Mouse (Mus musculus): Measurements from ENCODE around the gene I0C0044D17Rik. TPM values are rescaled to one million over a fixed set of nuclear protein-coding genes. Genes with fewer than 3 reads are reported as not detected.

Gene I0C0044D17Rik
- polyA plus RNA-seq, 1 experiment from 2014 or later: not detected

- Histone ChIP-seq H3K36me3 (ENCODE audit: insufficient read depth) (no peaks in the 10 kb centered on the region), H3K9me3 (ENCODE audit: low read depth, low read length) (no peaks in the 10 kb centered on the region), H3K9ac (no peak overlapping the region), H3K27ac (ENCODE audit: low read depth) (no peak overlapping the region; the same call in 1 of the 2 replicates), H3K27me3 (ENCODE audit: insufficient read depth, low read length) (no peaks in the 10 kb centered on the region), H3K4me1 (ENCODE audit: insufficient read depth) (peaks cover 21% of the 10 kb centered on the region), H3K4me2 (no peak overlapping the region), H3K4me3 (ENCODE audit: low read depth, low read length) (no peak overlapping the region)
- ATAC-seq (ENCODE audit: insufficient read depth) (0 out of 2 replicates have a peak, but pooled peaks have one; percentile 21), DNase-seq (peak; percentile 31)
- WGBS: 49% methylated on average over 9 of the region's 9 CpGs
- no peak for TF ChIP-seq CTCF (IDR thresholded peaks at IDR 0.05; ENCODE audit: low read depth)
Observed at GRCm38 (mm10) chr4:98806306-98806705, 17.3 kb downstream of the I0C0044D17Rik start.

- no peak for TF ChIP-seq CTCF (IDR thresholded peaks at IDR 0.05; ENCODE audit: low read depth)
- peak overlapping the region; percentile 54; the same call in 1 of the 2 replicates for H3K27ac ChIP-seq (ENCODE audit: low read depth)
- H3K9ac ChIP-seq: no peak overlapping the region
- DNase-seq (peak; percentile 36), ATAC-seq (ENCODE audit: insufficient read depth) (no peak)
- no peaks in the 10 kb centered on the region for H3K27me3 ChIP-seq (ENCODE audit: insufficient read depth, low read length)
- peaks cover 26% of the 10 kb centered on the region for H3K4me1 ChIP-seq (ENCODE audit: insufficient read depth)
- no peak overlapping the region for H3K4me3 ChIP-seq (ENCODE audit: low read depth, low read length)
- WGBS: 51% methylated on average over 12 of the region's 12 CpGs
- H3K36me3 ChIP-seq (ENCODE audit: insufficient read depth): peaks cover 4% of the 10 kb centered on the region
- H3K4me2 ChIP-seq: no peak overlapping the region
- H3K9me3 ChIP-seq (ENCODE audit: low read depth, low read length): no peaks in the 10 kb centered on the region
Observed at GRCm38 (mm10) chr4:98805291-98806048, 18.2 kb downstream of the I0C0044D17Rik start.

GRCm38 (mm10) chr4:98804476-98805134, 19.0 kb downstream of the I0C0044D17Rik start:
- Histone ChIP-seq H3K27me3 (ENCODE audit: insufficient read depth, low read length) (no peaks in the 10 kb centered on the region), H3K4me2 (no peak overlapping the region), H3K4me1 (ENCODE audit: insufficient read depth) (peaks cover 26% of the 10 kb centered on the region), H3K9me3 (ENCODE audit: low read depth, low read length) (no peaks in the 10 kb centered on the region), H3K4me3 (ENCODE audit: low read depth, low read length) (no peak overlapping the region), H3K36me3 (ENCODE audit: insufficient read depth) (peaks cover 9% of the 10 kb centered on the region), H3K27ac (ENCODE audit: low read depth) (no peak overlapping the region), H3K9ac (no peak overlapping the region)
- no peak for DNase-seq
- no peak for TF ChIP-seq CTCF (IDR thresholded peaks at IDR 0.05; ENCODE audit: low read depth)
- no peak for ATAC-seq (ENCODE audit: insufficient read depth)
- 74% methylated on average over 7 of the region's 7 CpGs for WGBS

DNA sequence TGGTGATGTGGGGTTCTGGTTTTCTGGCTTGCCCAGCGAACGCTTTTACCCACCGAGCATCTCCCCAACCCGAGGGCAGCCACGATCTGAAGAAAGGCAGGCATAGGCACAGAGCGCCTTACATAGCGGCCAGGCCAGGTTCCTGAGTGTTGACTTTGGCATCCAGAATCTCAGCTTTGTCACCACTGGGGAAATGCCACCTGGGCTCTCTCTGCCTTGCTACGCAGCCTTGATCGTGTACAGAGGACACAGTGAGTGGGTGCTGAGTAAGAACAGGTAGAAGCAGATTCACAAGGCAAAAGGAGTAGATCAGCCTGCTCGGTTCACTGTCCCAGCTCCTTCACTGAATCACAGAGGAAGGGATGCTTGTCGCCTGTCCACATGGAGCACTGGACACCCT, 21.9 kb downstream of the I0C0044D17Rik start:
- WGBS: 71% methylated on average over 11 of the region's 11 CpGs
- no peak for TF ChIP-seq CTCF (IDR thresholded peaks at IDR 0.05; ENCODE audit: low read depth)
- Histone ChIP-seq H3K9ac (no peak overlapping the region), H3K4me3 (ENCODE audit: low read depth, low read length) (no peak overlapping the region), H3K27me3 (ENCODE audit: insufficient read depth, low read length) (no peaks in the 10 kb centered on the region), H3K36me3 (ENCODE audit: insufficient read depth) (peaks cover 9% of the 10 kb centered on the region), H3K9me3 (ENCODE audit: low read depth, low read length) (no peaks in the 10 kb centered on the region), H3K27ac (ENCODE audit: low read depth) (no peak overlapping the region; the same call in 1 of the 2 replicates), H3K4me2 (no peak overlapping the region), H3K4me1 (ENCODE audit: insufficient read depth) (peaks cover 30% of the 10 kb centered on the region)
- no peak; the same call in 1 of the 2 replicates for ATAC-seq (ENCODE audit: insufficient read depth)
- peak; percentile 52 for DNase-seq

DNA sequence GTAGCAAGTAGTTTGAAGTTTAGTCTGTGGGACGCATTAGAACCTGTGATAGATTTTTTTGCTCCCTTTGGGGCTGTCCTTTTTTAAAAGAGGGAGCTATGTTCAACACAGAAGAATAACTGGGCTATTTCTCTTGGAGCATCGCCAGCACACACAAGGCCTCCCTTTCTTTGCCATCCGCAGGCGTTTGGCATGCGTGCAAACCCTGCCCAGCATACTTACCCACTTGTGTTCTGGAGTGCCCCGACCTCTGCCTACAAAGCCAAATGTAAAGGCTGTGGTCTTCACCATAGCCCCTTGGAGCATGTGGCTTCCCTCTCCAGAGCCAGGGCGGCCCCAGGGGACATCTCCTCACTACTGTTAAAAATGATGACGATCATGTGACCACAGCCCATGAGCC, 22.8 kb downstream of the I0C0044D17Rik start:
- Histone ChIP-seq H3K4me3 (ENCODE audit: low read depth, low read length) (no peak overlapping the region), H3K27ac (ENCODE audit: low read depth) (peak overlapping the region; percentile 52; the same call in 1 of the 2 replicates), H3K27me3 (ENCODE audit: insufficient read depth, low read length) (no peaks in the 10 kb centered on the region), H3K4me1 (ENCODE audit: insufficient read depth) (peaks cover 26% of the 10 kb centered on the region), H3K36me3 (ENCODE audit: insufficient read depth) (peaks cover 9% of the 10 kb centered on the region), H3K9me3 (ENCODE audit: low read depth, low read length) (no peaks in the 10 kb centered on the region), H3K4me2 (no peak overlapping the region), H3K9ac (no peak overlapping the region)
- WGBS: 57% methylated on average over 8 of the region's 8 CpGs
- no peak for TF ChIP-seq CTCF (IDR thresholded peaks at IDR 0.05; ENCODE audit: low read depth)
- peak; percentile 62 for DNase-seq
- ATAC-seq (ENCODE audit: insufficient read depth): no peak

DNA sequence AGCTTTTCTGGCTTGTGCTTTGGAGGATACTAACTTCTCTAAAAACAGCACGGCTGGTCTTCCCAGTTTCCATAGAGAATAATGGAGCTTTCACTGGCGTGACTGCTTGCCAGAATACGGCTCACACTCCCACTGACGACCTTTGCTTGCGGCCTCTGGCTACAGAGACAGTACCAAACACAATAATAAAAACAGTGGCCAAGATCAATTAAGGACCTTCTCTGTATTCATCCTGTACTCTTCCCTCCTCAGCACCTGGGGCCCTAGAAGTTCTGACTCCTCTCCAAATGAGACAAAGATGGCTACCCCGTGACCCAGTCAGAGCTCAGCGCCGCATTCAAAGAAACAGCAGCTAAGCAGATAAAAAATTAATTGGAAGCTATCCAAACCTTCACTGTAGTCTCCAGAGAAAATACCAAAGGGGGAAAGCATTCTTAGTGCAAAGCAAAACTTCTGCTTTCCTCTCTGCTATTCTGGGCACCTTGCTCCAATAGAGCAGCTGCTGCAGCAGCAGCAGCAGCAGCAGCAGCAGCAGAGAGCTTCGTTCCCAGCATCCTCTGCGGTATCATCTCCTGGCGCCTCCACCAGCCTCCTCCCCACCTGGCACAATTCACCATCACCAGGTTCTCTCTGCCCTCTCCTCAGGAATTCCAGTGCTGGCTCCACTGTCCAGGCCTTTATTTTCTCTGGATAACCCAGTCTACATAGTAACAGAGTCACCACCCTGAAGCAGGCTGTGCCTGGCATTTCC, 26.9 kb downstream of the I0C0044D17Rik start:
- Histone ChIP-seq H3K9me3 (ENCODE audit: low read depth, low read length) (no peaks in the 10 kb centered on the region), H3K36me3 (ENCODE audit: insufficient read depth) (peaks cover 9% of the 10 kb centered on the region), H3K4me2 (peak overlapping the region; percentile 18; the same call in 1 of the 2 replicates), H3K27ac (ENCODE audit: low read depth) (peak overlapping the region; percentile 87), H3K4me3 (ENCODE audit: low read depth, low read length) (no peak overlapping the region), H3K9ac (no peak overlapping the region), H3K4me1 (ENCODE audit: insufficient read depth) (peaks cover 20% of the 10 kb centered on the region), H3K27me3 (ENCODE audit: insufficient read depth, low read length) (no peaks in the 10 kb centered on the region)
- ATAC-seq (ENCODE audit: insufficient read depth): peak; percentile 66
- no peak for TF ChIP-seq CTCF (IDR thresholded peaks at IDR 0.05; ENCODE audit: low read depth)
- 38% methylated on average over 11 of the region's 11 CpGs for WGBS
- DNase-seq: peak; percentile 82
